Mouse (Mus musculus) ES-Bruce4 (cell line): ENCODE measurements around the gene Unc5a. TPM values are rescaled to one million over a fixed set of nuclear protein-coding genes. Genes with fewer than 3 reads are reported as not detected.

Experiments
- H3K27ac ChIP-seq: 2 replicates; pipeline ENCODE4 v1.5.1; 2012; ENCODE audit warnings: low read length, inconsistent platforms; ENCODE audit not compliant: insufficient read depth
- H3K27me3 ChIP-seq: 2 replicates; pipeline ENCODE4 v1.6.1; 2012; ENCODE audit warnings: mild to moderate bottlenecking, low read length, inconsistent platforms; ENCODE audit not compliant: control insufficient read depth, poor library complexity, insufficient read depth, severe bottlenecking
- H3K36me3 ChIP-seq: 2 replicates; pipeline ENCODE4 v1.6.1; 2012; ENCODE audit warnings: inconsistent platforms, mild to moderate bottlenecking, low read length, moderate library complexity; ENCODE audit not compliant: control insufficient read depth, poor library complexity, insufficient read depth, severe bottlenecking
- H3K4me1 ChIP-seq: one replicate; pipeline ENCODE4 v1.8.1; 2011; ENCODE audit warnings: low read length; ENCODE audit not compliant: control insufficient read depth, insufficient read depth
- H3K4me3 ChIP-seq: 2 replicates; pipeline ENCODE4 v1.5.1; 2011; ENCODE audit warnings: low read depth, mild to moderate bottlenecking, low read length
- H3K9ac ChIP-seq: 2 replicates; pipeline ENCODE4 v1.6.1; 2012; ENCODE audit warnings: low read depth, mild to moderate bottlenecking, inconsistent platforms; ENCODE audit not compliant: poor library complexity, severe bottlenecking
- H3K9me3 ChIP-seq: replicated peaks from 2 replicates; pipeline ENCODE4 v1.6.1; 2012; ENCODE audit warnings: mild to moderate bottlenecking, low read length, inconsistent platforms; ENCODE audit not compliant: control insufficient read depth, poor library complexity, insufficient read depth, severe bottlenecking
- CTCF ChIP-seq: IDR thresholded peaks from one replicate; pipeline ENCODE4 v1.8.1; 2011; ENCODE audit warnings: low read depth, low read length
- EP300 ChIP-seq: IDR thresholded peaks from 2 replicates; pipeline ENCODE4 v1.6.1; 2011; ENCODE audit warnings: low read depth, low read length; ENCODE audit not compliant: insufficient read depth
- POLR2A ChIP-seq: IDR thresholded peaks from one replicate; pipeline ENCODE4 v1.8.1; 2011; ENCODE audit warnings: low read length; ENCODE audit not compliant: insufficient read depth
- polyA plus RNA-seq: library from polyadenylated mRNA; stranded (reverse); fragments of >200 nt; gene quantifications from 2 replicates; pipeline ENCODE4 v1.2.4, GENCODE M21; 2011; ENCODE audit warnings: low read depth; ENCODE audit not compliant: missing spikeins, insufficient read depth, insufficient read length

Gene Unc5a
- polyA plus RNA-seq, 1 experiment: 0.66 TPM

GRCm38 (mm10) chr13:54970521-54971247, 21.5 kb downstream of the Unc5a start:
- H3K9ac ChIP-seq: no peak overlapping the region
- H3K4me3 ChIP-seq: no peak overlapping the region
- no peaks in the 10 kb centered on the region for H3K9me3 ChIP-seq
- TF ChIP-seq EP300 (peak; percentile 45; the same call in 1 of the 2 replicates), CTCF (peak; percentile 10), POLR2A (no peak)
- H3K36me3 ChIP-seq: no peaks in the 10 kb centered on the region
- H3K27ac ChIP-seq: no peak overlapping the region
- no peaks in the 10 kb centered on the region for H3K27me3 ChIP-seq
- H3K4me1 ChIP-seq: no peaks in the 10 kb centered on the region

- H3K27me3 ChIP-seq: no peaks in the 10 kb centered on the region
- no peak for TF ChIP-seq CTCF
- no peak for TF ChIP-seq EP300
- no peak for TF ChIP-seq POLR2A
- no peak overlapping the region for H3K4me3 ChIP-seq
- H3K27ac ChIP-seq: no peak overlapping the region
- H3K36me3 ChIP-seq: no peaks in the 10 kb centered on the region
- H3K9me3 ChIP-seq: no peaks in the 10 kb centered on the region
- H3K9ac ChIP-seq: no peak overlapping the region
- H3K4me1 ChIP-seq: no peaks in the 10 kb centered on the region
Observed at GRCm38 (mm10) chr13:54975546-54975945, 26.3 kb downstream of the Unc5a start.

- Histone ChIP-seq H3K9ac (no peak overlapping the region), H3K9me3 (no peaks in the 10 kb centered on the region), H3K4me3 (no peak overlapping the region), H3K27me3 (no peaks in the 10 kb centered on the region), H3K36me3 (no peaks in the 10 kb centered on the region), H3K4me1 (no peaks in the 10 kb centered on the region), H3K27ac (no peak overlapping the region)
- TF ChIP-seq CTCF (no peak), POLR2A (no peak), EP300 (no peak)
Observed at GRCm38 (mm10) chr13:54978804-54979203, 29.6 kb downstream of the Unc5a start.

GRCm38 (mm10) chr13:54980957-54981356, 31.7 kb downstream of the Unc5a start:
- Histone ChIP-seq H3K27ac (no peak overlapping the region), H3K27me3 (no peaks in the 10 kb centered on the region), H3K36me3 (no peaks in the 10 kb centered on the region), H3K9ac (no peak overlapping the region), H3K9me3 (no peaks in the 10 kb centered on the region), H3K4me3 (no peak overlapping the region), H3K4me1 (no peaks in the 10 kb centered on the region)
- TF ChIP-seq CTCF (no peak), POLR2A (no peak), EP300 (no peak)

GRCm38 (mm10) chr13:54983001-54983400, 33.8 kb downstream of the Unc5a start:
- no peaks in the 10 kb centered on the region for H3K27me3 ChIP-seq
- no peaks in the 10 kb centered on the region for H3K36me3 ChIP-seq
- no peak for TF ChIP-seq CTCF
- no peak for TF ChIP-seq POLR2A
- no peak for TF ChIP-seq EP300
- H3K27ac ChIP-seq: no peak overlapping the region
- H3K9ac ChIP-seq: no peak overlapping the region
- no peaks in the 10 kb centered on the region for H3K4me1 ChIP-seq
- no peaks in the 10 kb centered on the region for H3K9me3 ChIP-seq
- no peak overlapping the region for H3K4me3 ChIP-seq

GRCm38 (mm10) chr13:54983614-54984013, 34.4 kb downstream of the Unc5a start:
- TF ChIP-seq CTCF: peak; percentile 77
- TF ChIP-seq POLR2A: no peak
- Histone ChIP-seq H3K27me3 (no peaks in the 10 kb centered on the region), H3K9me3 (no peaks in the 10 kb centered on the region), H3K36me3 (no peaks in the 10 kb centered on the region), H3K9ac (no peak overlapping the region), H3K27ac (no peak overlapping the region), H3K4me1 (no peaks in the 10 kb centered on the region), H3K4me3 (no peak overlapping the region)
